Mouse (Mus musculus) embryo, embryonic 10.5 days (tissue): ENCODE measurements around the gene Snrnp25.
"Not testable (repeated sequence)": the region's sequence is repeated elsewhere in the genome, so short reads cannot be mapped to it uniquely, and the experiment has no call there.

Experiments used
- DNase-seq: peaks from one replicate; pipeline ENCODE4 v3.0.0-alpha.2; 2015; ENCODE audit warnings: low spot score

The Snrnp25 gene

GRCm38 (mm10) chr11:32194626-32195025, 10.6 kb upstream of the Snrnp25 start:
- DNase-seq = no peak

DNA sequence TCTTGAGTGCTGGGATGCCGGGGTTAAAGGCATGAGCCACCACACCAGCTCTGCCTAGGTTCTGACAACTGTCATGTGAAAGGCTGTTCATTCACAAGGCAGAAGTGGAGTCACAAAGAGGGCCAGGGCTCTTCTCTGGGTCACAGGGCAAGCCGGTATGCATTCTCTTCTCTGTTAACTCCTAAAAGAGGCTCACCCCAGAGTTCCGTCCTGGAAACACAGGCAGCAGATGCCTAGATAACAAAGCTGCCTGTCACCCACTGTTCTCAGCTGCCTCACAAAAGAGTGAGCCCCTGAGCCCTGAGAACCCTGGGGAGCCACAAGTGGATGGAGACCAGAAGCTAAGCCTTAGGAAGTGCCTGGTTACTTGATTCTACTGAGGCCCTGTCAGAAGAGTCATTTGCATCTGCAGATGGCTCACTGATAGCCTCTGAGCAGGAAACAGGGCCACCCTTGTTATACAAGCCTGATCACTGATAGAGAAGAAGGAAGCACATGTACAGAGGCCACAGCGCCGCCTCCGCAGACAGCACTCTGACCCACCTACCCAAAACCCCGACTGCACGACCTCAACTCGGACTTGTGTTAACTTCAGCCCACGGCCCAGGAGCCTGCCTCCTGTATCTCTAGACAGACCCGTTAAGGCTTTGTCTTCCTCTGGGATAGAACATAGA, 9.2 kb upstream of the Snrnp25 start:
- DNase-seq = peak; percentile 6

DNA sequence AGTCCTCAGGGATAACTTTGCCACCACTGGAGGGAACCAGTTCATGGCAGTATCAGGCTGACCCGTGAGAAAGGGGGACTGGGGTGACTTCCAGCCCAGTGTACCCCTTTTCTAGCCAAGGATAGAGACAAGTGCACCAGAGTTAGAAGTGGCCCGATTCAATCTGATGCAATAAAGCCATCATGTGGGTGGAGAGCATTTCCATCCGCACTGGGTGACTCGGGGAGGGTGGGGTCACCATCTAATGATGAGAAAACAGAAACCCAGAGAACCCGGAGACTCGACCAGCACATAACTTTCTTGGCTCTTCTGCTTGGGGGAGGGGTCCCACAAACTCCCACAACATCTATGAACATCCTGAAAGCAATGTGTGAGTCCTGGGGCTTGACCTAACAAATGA, 8.5 kb upstream of the Snrnp25 start:
- DNase-seq = no peak

- DNase-seq = no peak
Measured at GRCm38 (mm10) chr11:32197766-32198165, 7.4 kb upstream of the Snrnp25 start.

DNA sequence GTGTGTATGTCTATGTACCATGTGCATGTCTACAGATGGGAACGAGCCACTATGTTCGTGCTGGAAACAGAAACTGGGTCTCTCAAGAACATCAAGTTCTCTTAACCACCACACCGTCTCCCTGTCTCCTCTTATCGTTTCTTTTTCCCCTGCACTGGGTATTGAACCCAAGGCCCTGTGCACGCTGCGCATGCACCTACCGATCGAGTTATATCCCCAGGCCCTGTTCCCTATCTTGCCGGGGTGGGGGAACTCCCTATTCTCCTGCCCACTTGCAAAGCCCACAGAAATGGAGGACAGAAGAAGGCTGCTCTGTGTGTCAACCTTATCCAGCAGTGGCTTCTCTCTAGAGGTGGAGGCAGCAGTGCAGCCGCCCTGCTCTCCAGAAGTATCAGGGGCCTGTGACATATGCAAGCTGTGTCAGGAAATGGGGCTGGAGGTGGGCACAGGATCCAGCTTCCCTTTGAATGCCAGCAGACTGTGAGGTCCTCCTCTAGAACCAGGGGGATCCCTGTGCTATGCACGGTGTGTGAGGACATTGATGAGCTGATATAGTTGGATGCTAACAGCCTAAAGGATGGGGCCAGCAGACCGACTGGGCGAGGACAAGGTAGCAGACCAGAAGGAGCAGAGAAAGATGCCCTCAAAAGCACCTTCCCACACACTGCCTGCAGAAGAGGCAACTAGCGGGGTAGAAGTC, 6.8 kb upstream of the Snrnp25 start:
- DNase-seq = no peak

DNA sequence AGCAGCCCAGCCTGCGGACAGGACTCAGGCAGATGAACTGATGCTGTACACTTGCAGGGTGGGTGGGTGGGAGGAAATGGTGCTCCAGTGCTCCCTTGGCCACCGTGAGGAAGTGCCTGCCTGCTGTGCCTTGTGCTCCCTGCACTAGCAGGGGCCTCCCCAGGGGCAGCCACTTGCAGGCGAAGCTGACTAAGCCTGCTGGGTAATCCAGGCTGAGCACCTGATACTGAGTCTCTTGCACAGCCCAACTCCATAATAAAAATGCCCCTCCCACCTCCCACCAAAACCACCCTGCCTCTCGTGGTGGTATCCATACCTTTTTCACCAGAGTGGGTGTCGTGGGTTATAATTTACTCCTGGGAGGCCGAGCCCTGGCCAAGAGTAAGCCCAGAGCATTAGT, 6.0 kb upstream of the Snrnp25 start:
- no peak for DNase-seq

DNA sequence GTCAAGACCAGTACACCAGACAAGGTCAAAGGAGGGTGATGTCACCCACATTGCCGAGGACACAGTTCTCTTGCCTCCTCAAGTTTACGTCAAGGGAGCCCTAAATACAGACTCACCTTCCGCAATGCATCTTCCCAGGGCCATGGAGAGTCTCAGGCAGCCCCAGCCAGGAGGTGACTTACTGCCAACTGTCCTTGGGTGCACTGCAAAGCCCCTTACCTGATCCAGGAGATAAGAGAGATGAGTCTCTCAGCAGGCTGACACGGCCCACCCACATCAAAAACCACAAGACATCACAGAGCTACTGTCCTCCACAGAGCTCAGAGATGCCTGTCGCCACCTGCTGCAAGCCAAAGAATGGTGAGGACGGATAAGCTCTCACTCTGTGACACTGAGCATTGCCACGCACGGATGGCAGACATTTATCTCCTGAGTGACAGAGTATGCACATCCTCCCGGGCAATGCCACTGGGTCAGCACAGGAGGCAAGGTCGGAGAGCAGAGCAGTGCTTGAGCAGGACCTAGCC, 5.1 kb upstream of the Snrnp25 start, which contains the start of gene Il9r:
Gene Il9r, minus strand, starts transcription at position 205 of the 527 bp plus-strand sequence.
- no peak for DNase-seq

DNA sequence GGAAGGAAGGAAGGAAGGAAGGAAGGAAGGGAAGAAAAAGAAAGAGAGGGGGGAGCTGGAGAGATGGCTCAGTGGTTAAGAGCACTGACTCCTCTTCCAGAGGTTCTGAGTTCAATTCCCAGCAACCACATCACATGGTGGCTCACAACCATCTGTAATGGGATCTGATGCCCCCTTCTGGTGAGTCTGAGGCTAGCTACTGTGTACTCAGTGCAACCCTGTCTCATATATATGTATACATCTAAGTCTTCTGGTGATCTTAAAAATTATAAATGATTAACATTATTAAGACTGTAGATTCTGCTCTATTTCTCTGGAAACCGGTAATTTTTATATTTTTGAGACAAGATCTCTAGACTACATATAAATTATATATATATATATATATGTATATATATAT, 4.2 kb upstream of the Snrnp25 start:
- not testable (repeated sequence) for DNase-seq

DNA sequence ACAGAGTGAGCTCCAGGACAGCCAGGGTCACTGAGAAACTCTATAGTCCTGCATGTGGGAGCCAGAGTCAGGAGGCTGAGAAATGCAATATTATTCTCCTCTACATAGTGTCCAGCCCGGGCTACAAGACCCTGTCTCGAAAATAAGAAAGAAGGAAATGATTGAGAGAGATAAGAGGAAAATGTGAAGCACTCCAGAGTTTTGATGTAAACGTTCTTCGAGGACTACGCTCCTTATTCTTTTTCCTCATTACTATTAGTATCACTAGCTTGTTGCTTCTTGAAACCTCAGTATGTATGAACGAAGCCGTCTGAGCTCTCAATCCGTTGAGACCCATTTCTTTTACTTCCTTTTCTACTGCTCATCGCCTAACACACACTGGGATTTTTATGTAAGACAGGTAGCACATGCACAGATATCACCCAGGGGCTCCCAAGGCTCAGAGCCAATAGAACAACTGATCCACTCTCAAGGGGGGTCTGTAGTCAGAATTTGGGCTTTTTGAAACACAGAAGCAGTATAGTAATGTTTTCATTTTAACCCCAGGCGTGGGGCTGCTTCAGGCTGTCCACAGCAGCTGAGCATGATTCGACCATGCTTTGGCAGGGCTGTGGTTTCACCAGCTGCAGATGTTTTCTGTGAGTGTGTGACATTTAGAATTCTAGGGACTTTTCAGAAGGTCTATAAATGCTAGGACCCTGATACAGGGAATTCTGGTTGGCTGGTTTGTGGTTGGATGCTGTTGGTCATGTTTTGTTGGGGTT, 3.1 kb upstream of the Snrnp25 start:
- no peak for DNase-seq

DNA sequence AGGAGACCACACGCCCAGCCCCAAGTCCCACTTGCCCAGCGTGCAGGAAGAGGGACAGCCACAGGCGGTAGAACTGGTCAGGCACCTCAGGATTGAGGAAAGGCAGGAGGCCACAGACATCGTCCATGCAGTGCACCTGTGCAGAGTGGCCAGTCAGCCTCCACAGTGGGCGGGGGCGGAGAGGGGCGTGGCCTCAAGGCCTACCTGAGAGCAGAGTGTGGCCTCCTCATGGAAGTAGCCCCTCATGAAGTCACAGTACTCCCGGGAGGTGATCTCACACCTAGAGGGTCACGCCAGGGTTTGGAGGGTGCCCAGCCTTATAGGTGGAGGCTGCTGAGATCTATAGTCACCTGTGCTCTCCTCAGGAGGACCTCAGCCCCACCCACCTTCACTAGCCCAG, 5.4 kb downstream of the Snrnp25 start:
- DNase-seq = no peak

DNA sequence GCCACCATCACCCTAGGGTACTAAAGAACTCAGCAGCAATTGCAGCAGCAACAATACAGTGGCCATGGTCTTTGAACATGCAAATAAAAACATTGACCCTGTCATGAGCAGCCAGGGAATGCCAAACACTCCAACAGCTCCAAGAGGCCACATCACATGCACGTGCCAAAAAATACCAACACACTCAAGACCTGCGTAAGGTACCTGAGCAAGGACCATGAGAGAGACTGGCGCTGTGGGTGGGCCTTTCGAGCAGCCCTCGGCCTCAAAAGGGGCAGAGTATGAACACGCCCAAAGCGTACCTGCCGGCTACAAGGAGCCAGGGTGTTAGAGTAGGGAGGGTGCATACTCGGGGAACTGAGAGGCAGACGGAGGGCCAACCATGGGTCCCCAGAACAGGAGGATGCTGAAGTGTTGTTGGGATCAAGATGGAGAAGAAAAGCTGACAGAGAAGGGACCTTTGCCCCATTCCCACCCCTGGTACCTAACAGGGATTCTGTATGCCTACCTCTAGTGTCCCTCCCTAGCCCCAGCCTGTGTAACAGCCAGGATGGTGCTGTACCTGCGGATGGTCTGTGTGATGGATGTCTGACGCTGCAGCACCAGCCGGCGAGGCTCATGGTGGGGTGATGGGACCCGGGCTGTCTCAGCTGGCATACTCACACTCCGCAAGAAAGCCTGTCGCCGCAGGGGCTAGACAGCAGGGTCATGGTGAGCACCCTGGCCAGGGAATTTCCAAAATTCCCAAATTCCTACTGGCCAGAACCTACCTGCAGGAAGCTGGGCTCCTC, 10.4 kb downstream of the Snrnp25 start:
- no peak for DNase-seq

GRCm38 (mm10) chr11:32216851-32217250, 11.6 kb downstream of the Snrnp25 start:
- DNase-seq = peak; percentile 88

DNA sequence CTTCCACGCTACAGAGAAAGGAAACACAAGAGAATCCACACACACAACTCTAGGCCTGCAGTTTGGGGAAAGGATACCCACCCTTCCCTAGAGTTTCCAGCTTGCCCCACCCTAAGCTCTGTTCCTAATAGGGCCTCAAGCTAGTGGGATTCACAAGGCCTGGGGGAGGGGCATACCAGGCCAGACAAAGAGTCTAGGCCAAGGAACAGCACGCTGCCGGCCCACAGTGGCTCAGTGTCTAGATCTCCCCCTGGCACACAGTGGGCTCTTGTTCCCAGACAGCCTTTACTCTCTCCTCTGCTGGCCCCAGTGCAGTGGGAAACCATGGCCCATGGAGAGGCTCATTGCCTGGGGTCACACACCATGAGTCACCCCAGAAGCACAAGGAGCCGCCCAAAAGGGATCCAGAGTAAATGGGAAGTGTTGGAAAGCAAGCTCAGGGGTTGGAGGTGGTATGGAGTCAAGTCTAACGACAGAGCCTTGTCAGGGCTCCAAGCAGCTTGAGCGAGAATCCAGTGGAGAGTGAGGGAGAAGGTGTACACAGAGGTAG, 13.4 kb downstream of the Snrnp25 start:
- DNase-seq = peak; percentile 47

GRCm38 (mm10) chr11:32219287-32219686, 14.1 kb downstream of the Snrnp25 start:
- DNase-seq = no peak

DNA sequence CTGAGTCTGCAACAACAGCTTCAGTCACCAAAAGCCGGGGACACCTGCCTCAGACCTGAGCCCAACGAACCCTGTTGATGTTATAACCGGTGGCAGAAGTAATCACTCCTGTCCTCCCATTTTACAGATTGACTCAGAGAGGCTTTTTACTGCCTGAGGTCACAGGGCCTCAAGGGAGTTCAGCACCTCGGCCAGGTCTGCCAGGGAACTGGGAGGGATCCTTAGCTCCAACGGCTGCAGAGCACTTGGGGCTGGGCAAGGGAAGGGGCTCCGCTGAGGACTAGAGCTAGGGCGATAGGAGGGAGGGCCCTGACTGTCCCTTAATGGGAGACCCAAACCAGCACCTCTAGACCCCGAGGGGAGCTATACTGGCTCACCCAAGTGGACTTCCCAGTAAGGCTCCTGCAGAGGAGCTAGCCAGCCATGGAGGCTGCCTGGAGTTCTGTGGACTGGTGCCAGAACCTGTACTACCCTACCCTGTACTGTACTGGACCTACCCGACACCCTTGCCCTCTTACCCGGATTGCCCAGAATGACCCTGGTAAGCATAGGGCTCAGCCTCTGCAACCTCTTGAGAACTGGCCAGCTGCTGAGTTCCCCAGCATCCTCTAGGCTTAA, 15.5 kb downstream of the Snrnp25 start:
- DNase-seq = peak; percentile 19

- peak; percentile 84 for DNase-seq
Measured at GRCm38 (mm10) chr11:32221225-32221950, 16.2 kb downstream of the Snrnp25 start.

DNA sequence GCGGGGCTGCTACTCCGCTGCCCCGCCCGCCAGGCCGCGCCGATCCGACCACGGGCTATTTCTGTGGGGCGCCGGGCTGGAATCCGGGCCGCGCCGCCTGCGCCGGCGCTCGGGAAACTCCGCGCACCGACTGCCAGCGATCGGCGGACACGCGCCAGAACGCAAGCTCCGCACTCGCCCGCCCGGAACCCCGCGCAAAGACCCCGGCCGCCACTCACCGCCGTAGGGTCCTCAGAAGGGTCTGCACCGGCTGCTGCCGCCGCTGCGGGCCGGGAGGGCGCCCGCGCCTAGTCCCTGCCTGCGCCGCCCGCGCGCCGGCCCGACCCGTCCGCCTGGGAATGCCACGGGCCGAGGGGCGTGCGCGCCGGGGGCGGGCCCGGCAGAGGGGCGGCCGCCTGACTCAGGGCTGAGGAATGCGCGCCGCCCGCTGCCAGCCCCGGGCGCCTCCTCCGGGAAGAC, 16.8 kb downstream of the Snrnp25 start, which contains the start of gene Rhbdf1:
Gene Rhbdf1, minus strand, starts transcription at position 350 of the 459 bp plus-strand sequence.
- DNase-seq = peak; percentile 71

DNA sequence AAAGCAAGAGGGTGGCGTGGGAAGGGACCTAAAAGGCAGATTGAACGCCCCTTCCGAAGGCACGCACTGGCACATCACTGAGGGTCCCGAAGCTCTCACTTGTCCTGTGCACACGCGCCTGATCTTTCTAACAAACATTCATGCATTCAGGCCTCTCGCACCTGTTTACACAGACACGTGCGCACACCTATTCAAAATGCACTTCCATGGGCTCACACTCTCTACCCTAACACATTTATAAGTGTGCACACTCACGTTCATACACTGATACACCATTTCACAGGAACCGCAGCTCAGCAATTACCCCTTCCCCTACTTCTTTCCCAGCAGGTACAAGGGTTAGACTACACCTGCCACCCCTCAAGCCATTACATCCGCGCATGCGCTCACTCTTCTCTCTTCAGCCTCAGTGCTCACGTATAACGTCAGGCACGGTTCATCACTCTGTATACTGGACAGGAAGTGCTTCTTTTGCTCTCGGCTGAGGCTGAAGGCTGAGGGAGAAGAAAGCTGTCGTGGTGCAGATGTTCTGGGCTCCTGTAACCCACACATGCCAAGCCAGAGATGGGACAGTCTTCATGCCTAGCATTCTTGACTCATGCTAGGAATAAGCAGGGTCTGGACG, 17.5 kb downstream of the Snrnp25 start:
- peak; percentile 31 for DNase-seq

DNA sequence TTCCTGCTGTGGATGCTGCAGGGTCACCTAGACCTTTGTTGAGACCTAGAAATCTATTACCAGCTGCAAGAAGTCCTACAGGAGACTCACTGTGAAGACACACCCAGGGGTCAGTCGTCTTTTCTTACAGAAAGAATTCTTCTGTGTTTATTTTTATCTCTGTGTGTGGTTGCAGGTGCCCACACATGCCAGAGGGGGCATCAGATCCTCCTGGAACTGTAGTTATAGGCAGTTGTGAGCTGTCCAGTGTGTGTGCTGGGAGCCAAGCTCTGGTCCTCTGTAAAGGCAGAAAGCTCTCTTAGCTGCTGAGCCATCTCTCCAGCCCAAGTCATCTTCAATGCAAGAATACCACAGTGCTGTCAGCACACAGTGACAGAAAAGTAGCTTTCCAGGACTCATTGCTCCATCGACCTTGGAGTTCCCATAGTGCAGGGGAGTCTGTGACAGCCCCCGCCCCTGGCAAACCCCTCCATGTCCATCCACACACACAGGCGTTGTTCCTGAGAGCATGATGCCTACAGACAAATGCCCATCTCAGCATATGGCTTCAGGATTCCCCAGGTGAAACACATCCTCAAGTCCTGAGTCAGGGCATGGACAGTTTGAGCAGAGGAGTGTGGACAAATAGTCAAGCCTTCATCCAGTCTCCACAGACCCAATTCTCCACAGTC, 18.2 kb downstream of the Snrnp25 start:
- DNase-seq = peak; percentile 9
